12 mouse cellular contexts compared by ENCODE assay signal in the genomic region with DNA sequence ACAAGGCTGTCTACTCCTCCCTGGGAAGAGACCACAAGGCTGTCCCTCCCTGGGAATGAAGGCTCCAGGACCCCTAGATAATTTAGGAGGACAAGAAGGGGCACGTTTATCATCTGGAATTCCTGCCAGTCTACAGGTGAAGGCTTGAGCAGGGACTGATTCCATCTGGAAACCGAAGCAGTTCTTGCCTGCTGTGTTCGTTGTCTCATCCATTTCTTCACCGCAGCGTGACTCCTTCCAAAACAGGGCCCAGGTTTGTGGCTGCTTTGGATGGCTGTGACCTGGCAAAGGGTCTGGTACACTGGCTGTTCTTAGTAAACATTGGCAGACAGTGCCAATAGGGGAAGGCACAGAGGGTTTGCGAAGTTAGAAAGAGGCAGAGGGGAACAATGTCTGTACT.
"Had no signal": no experiment of that assay in that cellular context is flagged by ENCODE, and none has a peak within 500 bp of the region (broad histone marks: within the 10 kb centered on the region; RNA-seq: fewer than 3 reads in every experiment).

No protein-coding gene starts in this region.

- ATAC-seq: midbrain, embryonic 13.5 days; midbrain, embryonic 15.5 days had no signal

- H3K27me3 ChIP-seq: midbrain, embryonic 13.5 days; midbrain, embryonic 15.5 days; neural tube, embryonic 12.5 days; stomach, embryonic 15.5 days had no signal

- H3K9me3 ChIP-seq: midbrain, embryonic 13.5 days; midbrain, embryonic 15.5 days; neural tube, embryonic 12.5 days; stomach, embryonic 15.5 days had no signal

- DNase-seq: lung, embryonic 14.5 days; lung, postnatal 10 days; lung, postnatal 4 days; right cerebral cortex, postnatal 14 days; thymus, adult 2 months; thymus, postnatal 25 days had no signal

- H3K4me2 ChIP-seq: lung, embryonic 14.5 days; midbrain, embryonic 11.5 days; midbrain, embryonic 13.5 days; midbrain, embryonic 15.5 days; neural tube, embryonic 12.5 days; stomach, embryonic 15.5 days had no signal

- H3K9ac ChIP-seq: lung, embryonic 14.5 days; midbrain, embryonic 13.5 days; midbrain, embryonic 15.5 days; neural tube, embryonic 12.5 days; stomach, embryonic 15.5 days had no signal

- H3K4me3 ChIP-seq: midbrain, embryonic 13.5 days; midbrain, embryonic 15.5 days; neural tube, embryonic 12.5 days; stomach, embryonic 15.5 days had no signal

- H3K4me1 ChIP-seq: midbrain, embryonic 13.5 days; midbrain, embryonic 15.5 days; neural tube, embryonic 12.5 days; stomach, embryonic 15.5 days had no signal

- H3K27ac ChIP-seq: midbrain, embryonic 13.5 days; midbrain, embryonic 15.5 days; neural tube, embryonic 12.5 days; stomach, embryonic 15.5 days; stomach, postnatal 0 days had no signal

- H3K36me3 ChIP-seq: midbrain, embryonic 13.5 days; midbrain, embryonic 15.5 days; neural tube, embryonic 12.5 days; stomach, embryonic 15.5 days had no signal
